Mouse (Mus musculus) heart, postnatal 25 days (tissue): Measurements from ENCODE around the gene Gm17545. TPM values are rescaled to one million over a fixed set of nuclear protein-coding genes. Genes with fewer than 3 reads are reported as not detected.

ENCODE experiments used
- DNase-seq: peaks from one replicate; pipeline ENCODE4 v3.0.0; 2022; ENCODE audit warnings: low spot score
- intact Hi-C: fragments of 180-260 bp; cut with DNase I; formaldehyde crosslinking; loops from one replicate; pipeline ENCODE4 v1.15.1; 2025
- total RNA-seq, 2 experiments: library from RNA; stranded (reverse); gene quantifications; 2 replicates each; pipeline ENCODE4 v1.2.3; 2021

Gene Gm17545
- total RNA-seq, 2 experiments from 2014 or later: not detected

- intact Hi-C loops: no loop called here
- DNase-seq: no peak
Observed at GRCm38 (mm10) chr9:22484562-22485308, 30.6 kb downstream of the Gm17545 start.

GRCm38 (mm10) chr9:22486211-22486610 lies 32.1 kb downstream of the Gm17545 start:
- DNase-seq: no peak
- intact Hi-C loops: no loop called here

- intact Hi-C loops: no loop called here
- no peak for DNase-seq
Observed at GRCm38 (mm10) chr9:22488963-22489362, 34.9 kb downstream of the Gm17545 start.

GRCm38 (mm10) chr9:22494203-22494807 lies 40.2 kb downstream of the Gm17545 start:
- intact Hi-C loops: no loop called here
- no peak for DNase-seq

- DNase-seq: no peak
- intact Hi-C loops: no loop called here
Observed at GRCm38 (mm10) chr9:22495133-22495532, 41.0 kb downstream of the Gm17545 start.

GRCm38 (mm10) chr9:22497021-22497767 lies 43.1 kb downstream of the Gm17545 start:
- DNase-seq: no peak
- intact Hi-C loops: no loop called here

- intact Hi-C loops: no loop called here
- DNase-seq: no peak
Observed at GRCm38 (mm10) chr9:22502972-22503371, 48.9 kb downstream of the Gm17545 start.

GRCm38 (mm10) chr9:22503581-22503980 lies 49.5 kb downstream of the Gm17545 start:
- DNase-seq: no peak
- intact Hi-C loops: no loop called here

GRCm38 (mm10) chr9:22505574-22505973 lies 51.5 kb downstream of the Gm17545 start:
- no peak for DNase-seq
- intact Hi-C loops: no loop called here

Other genes starting within 250 kb of the Gm17545 start
- 10 to 100 TPM; 29.4 to 30.7 TPM for gene Zfp809, start 228.6 kb upstream of the Gm17545 start, total RNA-seq
- under 1 TPM; 0.26 to 0.31 TPM for gene Zfp599, start 194.4 kb upstream of the Gm17545 start, total RNA-seq
- gene Zfp810, start 146.6 kb upstream of the Gm17545 start, total RNA-seq: 1 to 10 TPM; 4.4 to 6.3 TPM
- 1 to 10 TPM; 1.7 to 2.2 TPM for gene Anln, start 65.1 kb upstream of the Gm17545 start, total RNA-seq
- gene 9530077C05Rik, start 42.8 kb upstream of the Gm17545 start, total RNA-seq: under 1 TPM; 0.70 to 0.92 TPM
- 10 to 100 TPM; 40.5 to 43.8 TPM for gene Rp9, start 15.5 kb downstream of the Gm17545 start, total RNA-seq
- gene Bbs9, start 21.4 kb downstream of the Gm17545 start, total RNA-seq: 10 to 100 TPM; 10.5 to 14.7 TPM